Mouse (Mus musculus): ENCODE measurements around the gene Keap1.
A peak's percentile ranks its signal among the peaks of the same experiment; 100 is the strongest.
"Not testable (repeated sequence)": the region's sequence is repeated elsewhere in the genome, so short reads cannot be mapped to it uniquely, and the experiment has no call there.

Keap1 gene

GRCm38 (mm10) chr9:21264272-21264999 lies 25.3 kb upstream of the Keap1 start:
- peak; percentile 58 to 74 for DNase-seq (ENCODE audit: low spot score in 2 of 2)

DNA sequence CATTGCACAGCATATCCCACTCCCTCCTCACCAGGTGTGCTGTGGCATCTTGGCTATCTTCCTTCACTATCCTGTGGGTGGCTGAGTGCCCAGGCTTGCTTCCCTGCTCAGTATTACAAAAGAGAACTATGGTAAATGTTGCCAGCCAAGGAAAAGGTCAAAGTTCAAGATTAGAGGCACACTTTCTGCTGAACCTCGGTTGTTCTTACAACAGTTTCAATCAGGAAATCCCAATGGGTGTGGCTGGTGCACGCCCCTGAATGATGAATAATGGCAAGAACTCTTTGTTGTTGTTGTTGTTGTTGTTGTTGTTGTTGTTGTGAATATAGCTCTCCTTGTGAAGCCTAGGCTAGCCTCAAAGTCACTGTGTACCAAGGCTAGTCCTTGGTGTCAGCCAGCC lies 22.7 kb upstream of the Keap1 start:
- DNase-seq (ENCODE audit: low spot score in 2 of 2), result no peak

DNA sequence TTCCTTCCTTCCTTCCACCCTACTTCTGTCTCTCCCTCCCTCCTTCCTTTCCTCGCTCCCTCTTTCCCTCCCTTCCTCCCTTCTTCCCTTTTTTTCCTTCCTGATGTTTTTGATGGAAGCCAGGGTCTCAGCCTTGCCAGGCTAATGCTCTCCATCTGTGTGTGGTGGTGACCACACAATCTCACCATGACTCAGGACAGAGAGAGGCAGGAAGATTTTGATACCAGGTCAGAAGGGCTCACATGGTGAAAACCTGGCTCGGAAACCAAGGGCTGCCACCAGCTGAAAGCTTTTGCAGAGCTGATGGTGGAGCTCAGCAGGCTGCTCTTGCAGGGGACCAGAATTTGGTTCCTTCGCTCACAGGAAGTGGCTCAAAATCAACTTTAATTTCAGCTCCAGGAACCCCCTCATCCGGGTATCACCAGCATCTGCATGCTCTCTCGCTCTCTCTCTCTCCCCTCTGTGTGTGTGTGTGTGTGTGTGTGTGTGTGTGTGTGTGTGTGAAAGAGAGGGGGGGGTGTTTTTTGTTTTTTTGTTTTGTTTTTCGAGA lies 21.4 kb upstream of the Keap1 start:
- no peak for DNase-seq (ENCODE audit: low spot score in 2 of 2)

DNA sequence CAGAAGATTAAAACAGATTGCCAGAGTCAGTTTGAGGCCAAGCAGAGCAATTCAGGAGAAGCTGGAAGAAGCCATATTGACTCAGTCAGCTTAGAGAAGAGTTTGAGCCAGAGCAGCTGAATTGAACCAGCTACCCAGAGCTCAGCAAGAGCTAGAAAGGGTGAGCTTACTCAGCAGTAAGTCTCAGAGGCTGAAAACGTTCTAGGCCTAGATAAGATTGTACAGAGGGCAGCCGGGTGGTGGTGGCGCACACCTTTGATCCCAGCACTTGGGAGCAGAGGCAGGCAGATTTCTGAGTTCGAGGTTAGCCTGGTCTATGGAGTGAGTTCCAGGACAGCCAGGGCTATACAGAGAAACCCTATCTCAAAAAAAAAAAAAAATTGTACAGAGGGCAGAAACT lies 17.2 kb upstream of the Keap1 start:
- not testable (repeated sequence) for DNase-seq (ENCODE audit: low spot score in 2 of 2)

DNA sequence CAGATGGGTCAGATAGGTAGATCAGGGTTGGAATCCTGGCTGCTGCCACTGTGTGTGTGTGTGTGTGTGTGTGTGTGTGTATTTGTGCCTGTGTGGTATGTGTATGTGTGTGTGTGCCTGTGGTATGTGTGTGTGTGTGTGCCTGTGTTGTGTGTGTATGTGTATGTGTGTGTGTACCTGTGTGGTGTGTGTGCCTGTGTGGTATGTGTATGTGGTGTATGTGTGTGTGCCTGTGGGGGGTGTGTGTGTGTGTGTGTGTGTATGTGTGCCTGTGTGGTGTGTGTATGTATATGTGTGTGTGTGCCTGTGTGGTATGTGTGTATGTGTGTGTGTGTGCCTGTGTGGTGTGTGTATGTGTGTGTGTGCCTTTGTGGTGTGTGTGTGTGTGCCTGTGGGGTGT lies 15.5 kb upstream of the Keap1 start:
- no peak for DNase-seq (ENCODE audit: low spot score in 2 of 2)

- DNase-seq (ENCODE audit: low spot score in 2 of 2), result no peak
Observed at GRCm38 (mm10) chr9:21251116-21251735, 12.1 kb upstream of the Keap1 start.

DNA sequence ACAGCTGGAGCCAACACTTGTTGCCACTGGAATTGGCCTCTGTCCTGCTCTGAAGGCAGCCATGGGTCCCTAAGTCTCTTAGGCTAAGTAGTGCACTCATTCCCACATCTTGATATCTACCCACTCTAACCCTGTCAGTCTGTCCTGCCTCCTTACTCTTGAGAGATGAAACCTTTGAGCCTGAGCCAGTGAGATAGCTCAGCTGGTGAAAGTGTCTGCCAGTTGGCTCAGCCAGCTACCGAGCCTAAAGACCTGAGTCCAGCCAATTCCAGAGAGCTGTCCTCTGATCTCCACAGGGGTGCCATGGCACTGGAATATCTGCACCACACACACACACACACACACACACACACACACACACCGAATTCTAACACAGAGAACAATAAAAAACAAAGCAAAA lies 11.3 kb upstream of the Keap1 start:
- no peak for DNase-seq (ENCODE audit: low spot score in 2 of 2)

DNA sequence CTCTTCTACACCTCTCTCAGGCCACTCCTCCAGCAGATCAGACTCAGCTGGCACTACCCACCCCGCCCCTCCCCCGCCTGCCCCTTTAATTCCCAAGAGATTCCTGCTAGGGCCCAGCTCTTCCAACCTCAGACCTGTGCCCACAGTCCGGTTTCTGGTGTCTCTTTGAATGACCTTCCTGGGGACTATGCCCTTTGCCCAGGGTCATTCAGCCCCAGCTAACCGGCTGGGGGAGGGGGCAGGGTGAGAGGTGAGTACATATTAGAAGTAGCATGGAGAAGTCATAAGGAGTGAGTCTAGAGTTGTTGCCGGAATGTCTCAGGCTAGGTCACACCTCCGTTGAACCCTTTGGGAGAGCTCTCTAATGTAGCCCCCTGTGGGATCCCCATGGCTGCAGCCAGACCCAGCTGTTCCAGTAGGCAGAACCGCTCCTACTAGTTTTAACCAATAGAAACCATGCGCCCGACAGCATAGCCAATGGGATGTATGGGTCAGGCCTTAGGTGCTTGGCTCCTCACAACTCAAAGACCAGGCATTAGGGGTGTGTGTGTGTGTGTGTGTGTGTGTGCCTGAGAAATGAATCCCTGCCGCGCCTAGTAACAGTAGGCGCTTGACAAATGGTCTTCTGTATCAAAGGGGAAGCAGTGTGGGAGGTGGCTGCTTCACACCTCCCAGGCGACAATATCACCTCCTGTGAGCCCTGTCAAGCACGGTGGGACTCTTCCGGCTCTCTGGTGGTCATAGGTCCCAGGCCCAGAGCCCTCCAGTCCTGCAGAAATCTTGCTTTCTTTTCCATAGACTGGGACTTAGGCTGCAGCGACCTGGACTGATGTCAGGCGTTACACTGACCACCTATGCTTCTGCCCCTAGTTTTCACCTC lies 10.7 kb upstream of the Keap1 start:
- DNase-seq (ENCODE audit: low spot score in 2 of 2), result no peak

DNA sequence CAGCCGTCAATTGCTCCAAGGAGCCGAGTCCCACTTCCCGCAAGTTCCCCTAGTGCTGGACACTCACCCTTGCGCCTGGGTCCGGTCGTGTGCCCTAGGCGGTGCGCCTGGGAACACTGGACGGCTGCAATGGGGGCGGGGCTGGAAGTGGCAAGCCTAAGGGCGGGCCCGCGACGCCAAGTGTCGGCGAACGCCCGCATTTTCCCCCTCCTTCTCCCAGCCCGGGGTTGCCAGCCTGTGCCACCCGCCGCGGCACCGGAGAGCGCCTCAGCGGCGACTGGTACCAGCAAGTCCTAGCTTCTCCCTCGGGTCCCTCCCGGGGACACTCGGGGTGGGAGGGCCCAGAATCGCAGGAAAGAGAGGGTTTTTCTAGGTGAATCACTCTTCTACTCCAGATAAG lies 9.2 kb upstream of the Keap1 start, which contains the start of gene S1pr5:
S1pr5 (minus strand) TSS at position 118 of the 400 bp plus-strand sequence.
- DNase-seq (ENCODE audit: low spot score in 2 of 2), result peak in 1 of 2 experiments; percentile 67

DNA sequence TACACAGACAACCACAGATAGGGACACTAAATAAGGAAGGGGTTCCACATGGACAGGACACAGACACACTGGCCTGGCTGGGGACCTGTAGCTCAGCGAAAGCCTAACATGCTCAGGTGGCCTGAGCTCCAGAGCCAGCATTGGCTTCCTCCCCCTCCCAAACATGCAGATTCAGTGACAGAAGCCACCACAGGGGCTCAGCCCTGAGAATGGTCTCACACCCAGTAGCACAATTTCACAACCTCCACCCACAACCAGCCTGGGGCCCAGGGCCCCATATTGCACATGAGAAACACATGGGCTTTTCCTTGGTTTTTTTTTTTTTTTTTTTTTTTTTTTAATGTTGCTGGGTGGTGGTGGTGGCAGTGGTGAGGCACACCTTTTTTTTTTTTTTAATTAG lies 7.2 kb upstream of the Keap1 start:
- DNase-seq (ENCODE audit: low spot score in 2 of 2), result no peak

GRCm38 (mm10) chr9:21245113-21245487 lies 5.9 kb upstream of the Keap1 start:
- DNase-seq (ENCODE audit: low spot score in 2 of 2), result no peak

DNA sequence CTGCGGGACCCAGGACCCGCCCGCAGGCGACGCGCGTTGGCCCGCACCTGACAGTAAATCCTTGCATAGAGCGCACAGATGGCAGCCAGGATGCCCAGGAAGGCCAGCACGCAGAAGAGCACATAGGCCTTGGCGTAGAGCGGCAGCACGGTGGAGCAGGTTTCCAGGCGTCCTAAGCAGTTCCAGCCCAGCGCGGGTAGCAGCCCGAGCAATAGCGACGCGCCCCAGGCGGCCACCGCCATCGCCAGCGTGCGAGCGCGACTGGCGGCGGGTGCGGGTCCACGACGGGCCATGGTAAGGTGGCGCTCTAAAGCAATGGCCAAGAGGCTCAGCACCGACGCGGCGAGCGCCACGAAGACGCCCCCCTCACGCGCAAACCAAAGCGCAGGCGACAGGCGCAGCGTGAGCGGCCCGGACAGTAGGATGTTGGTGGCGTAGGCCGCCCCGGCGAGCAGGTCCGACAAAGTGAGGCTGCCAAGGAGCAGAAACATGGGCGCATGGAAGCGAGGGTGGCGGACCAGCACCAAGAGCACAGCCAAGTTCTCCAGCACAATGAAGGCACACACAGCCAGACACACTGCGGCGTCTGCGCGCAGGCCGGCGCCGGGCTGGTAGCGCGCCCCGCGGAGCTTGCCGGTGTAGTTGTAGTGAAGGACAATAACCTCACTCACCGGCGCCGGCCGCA lies 5.4 kb upstream of the Keap1 start:
- peak in 1 of 2 experiments; percentile 75 for DNase-seq (ENCODE audit: low spot score in 2 of 2)

DNA sequence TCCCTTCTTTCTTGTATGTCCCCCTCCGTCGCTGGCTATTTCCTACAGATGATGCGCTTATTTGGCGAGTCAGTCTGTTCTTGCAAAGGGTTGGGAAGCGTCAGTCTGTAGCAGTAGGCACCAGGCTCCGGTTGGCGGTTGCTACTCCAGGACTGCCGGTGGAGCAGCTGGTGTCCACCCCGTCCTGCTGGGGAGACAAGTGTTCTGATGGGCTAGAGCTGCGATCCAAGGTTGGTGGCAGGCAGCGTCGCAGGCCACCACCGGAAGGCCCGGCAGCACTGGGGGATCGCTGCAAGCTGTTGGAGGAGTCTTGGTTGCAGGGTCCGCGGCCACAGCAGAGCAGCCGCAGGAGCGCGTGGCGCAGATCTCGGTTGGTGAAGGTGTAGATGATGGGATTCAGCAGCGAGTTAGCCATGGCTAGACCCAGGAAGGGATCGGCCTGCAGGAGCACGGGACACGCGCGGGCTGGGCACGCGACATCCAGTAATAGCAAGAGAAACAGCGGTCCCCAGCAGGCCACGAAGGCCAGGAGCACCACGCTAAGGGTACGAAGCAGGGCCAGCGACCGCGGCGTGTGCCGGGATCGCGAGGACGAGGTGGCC lies 4.8 kb upstream of the Keap1 start:
- peak in 1 of 2 experiments; percentile 67 for DNase-seq (ENCODE audit: low spot score in 2 of 2)

DNA sequence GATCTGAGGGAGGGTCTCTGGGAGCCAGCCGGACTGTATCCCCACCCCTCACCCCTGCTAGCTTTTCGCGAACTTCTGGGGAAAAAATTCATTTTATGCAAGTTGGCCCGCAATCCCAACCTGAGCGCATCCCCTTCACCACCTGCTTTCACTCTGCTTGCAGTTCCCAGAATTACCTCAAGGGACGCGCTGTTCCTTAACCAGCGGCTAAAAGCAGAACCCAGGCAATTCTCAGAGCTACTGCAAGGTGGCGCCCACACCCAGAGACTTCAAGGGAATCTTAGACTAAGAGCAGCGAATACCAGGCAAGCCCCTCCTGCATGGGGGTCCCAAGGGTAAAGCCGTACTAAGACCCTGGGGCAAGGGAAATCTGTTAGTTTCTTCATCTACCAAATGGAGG lies 2.2 kb upstream of the Keap1 start:
- DNase-seq (ENCODE audit: low spot score in 2 of 2), result peak; percentile 87 to 93

GRCm38 (mm10) chr9:21239465-21239848 lies 296 bp upstream of the Keap1 start:
- no peak for DNase-seq (ENCODE audit: low spot score in 2 of 2)

GRCm38 (mm10) chr9:21238004-21238732 lies 993 bp downstream of the Keap1 start:
- peak in 1 of 2 experiments; percentile 71 for DNase-seq (ENCODE audit: low spot score in 2 of 2)

GRCm38 (mm10) chr9:21237368-21238003 lies 1.7 kb downstream of the Keap1 start:
- DNase-seq (ENCODE audit: low spot score in 2 of 2), result peak; percentile 63 to 82

DNA sequence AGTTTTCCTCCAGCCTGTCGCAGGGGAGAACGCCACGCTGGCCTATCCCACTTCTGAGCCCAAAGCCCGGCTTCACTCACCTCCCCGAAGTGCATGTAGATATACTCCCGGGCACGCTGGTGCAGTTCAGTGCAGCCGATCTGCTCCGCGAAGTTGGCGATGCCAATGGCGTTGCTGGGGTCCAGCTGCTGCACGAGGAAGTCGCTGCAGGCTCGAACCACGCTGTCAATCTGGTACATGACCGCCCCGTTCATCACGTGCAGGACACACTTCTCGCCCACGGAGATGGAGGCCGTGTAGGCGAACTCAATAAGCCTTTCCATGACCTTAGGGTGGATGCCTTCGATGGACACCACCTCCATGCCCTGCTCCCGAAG lies 2.2 kb downstream of the Keap1 start:
- no peak for DNase-seq (ENCODE audit: low spot score in 2 of 2)

DNA sequence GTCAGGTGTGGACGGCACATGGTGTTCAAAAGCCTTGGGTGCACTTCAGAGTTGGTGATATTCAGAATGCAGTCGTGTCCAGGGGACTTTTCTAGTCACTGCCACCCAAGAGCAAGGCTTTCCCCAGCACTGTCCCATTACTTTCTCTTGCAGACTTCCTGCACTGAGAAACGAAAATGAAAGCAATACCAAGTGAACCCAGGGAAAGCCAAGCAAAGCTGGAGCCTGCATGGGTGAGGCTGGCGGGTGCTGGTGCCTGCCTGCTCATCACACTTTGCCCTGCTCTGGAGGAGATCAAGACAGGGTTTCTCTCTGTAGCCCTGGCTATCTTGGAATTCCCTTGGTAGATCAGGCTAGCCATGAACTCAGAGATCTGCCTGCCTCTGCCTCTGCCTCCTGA lies 3.8 kb downstream of the Keap1 start:
- no peak for DNase-seq (ENCODE audit: low spot score in 2 of 2)

- no peak for DNase-seq (ENCODE audit: low spot score in 2 of 2)
Observed at GRCm38 (mm10) chr9:21233805-21234204, 5.4 kb downstream of the Keap1 start.
